Mouse (Mus musculus): Measurements from ENCODE around the gene Rnf145. TPM values are rescaled to one million over a fixed set of nuclear protein-coding genes. Genes with fewer than 3 reads are reported as not detected.
A peak's percentile ranks its signal among the peaks of the same experiment; 100 is the strongest.

Gene Rnf145
- polyA plus RNA-seq (2016; fragmentation: Nextera tagmentation; extraction: Ambion mirVana), result 108 and 120 TPM in 2 replicates

DNA sequence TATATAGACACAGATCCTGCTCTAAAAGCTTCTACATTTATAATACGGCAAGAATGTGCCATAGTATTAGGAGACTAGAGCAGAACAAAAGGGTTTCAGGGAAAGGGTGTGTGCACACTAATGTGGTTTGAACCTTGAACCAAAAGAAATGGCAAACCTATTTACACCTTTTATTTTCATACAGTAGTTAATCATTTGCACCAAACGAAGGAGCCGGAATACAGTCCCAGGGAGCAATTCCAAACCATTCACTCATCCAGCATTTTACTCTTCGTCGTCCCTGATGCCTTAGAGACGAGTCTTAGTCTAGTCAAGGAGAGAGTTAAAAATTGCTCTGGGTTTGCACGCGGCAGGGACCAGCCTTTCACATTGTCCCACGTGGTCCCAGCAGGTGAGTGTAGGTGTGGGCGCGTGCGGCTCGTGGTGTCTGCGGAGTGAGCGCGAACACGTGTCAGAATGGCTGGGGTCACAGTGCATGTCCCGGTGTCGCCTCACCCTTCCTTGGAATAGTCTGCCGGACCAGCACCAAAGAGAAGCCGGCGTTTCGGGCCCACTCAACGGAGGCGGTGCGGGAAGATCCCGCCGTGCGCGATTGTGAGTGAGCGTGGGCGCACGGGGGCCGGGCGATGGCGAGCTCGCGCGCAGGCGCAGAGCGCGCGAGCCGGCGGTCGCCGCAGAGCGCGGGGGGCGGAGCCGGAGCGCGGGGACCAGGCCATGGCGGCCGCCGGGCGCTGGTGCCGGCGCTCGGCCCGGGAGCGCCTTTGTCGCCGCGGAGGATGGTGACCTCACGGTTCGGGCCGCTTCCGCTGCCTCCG is at the start of gene Rnf145:
Rnf145 (plus strand) TSS at position 684 of the 815 bp plus-strand sequence.
- Histone ChIP-seq H3K9me3 (replicated peaks) (no peaks in the 10 kb centered on the region), H3K27ac (replicated peaks) (peak within 1 kb of the TSS; percentile 100), H3K36me3 (no peaks in the 10 kb centered on the region), H3K4me1 (peaks cover 46% of the 10 kb centered on the region), H3K4me3 (peak within 1 kb of the TSS; percentile 98), H3K27me3 (ENCODE audit: low read depth, poor library complexity, severe bottlenecking) (no peaks in the 10 kb centered on the region)
- under 1% methylated on average over 70 of the region's 70 CpGs for WGBS
- peak; percentile 71 for DNase-seq (ENCODE audit: low spot score)

DNA sequence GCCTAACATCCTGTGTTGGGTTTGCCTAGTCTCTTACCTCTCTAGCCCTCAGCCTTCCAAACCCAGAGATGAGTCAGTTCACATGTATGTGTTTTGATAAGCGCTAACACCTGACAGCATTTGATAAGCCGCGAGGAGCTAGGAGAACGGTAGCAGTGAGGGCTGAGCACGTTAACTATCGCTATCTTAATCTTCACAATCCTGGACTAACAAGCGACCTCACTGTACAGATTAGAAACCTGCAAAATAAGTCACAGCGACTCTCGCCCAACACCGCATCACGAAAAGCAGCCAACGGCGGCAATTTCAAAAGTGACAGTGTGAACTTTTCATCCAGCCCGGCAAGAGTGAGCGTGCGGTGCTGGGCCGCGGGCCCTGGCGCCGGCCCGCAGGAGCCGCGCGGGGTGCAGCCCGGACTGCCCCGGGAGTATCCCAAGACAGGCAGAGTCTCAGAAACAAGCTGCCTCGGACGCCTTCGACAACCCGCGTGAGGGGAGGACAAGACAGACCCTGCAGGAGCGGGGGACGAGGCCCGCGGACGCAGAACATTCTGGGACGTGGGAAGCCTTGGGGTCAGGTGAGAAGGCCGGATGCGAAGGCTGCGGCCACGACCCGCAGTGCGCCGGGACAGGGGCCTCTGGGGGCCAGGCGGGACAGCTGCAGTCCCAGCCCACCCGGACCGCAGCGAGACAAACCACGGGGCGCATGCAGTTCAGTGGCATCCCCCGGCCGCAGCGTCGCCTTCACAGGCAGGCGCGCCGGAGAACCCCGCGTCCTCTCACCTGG is 48.9 kb upstream of the Rnf145 start:
- no peaks in the 10 kb centered on the region for H3K9me3 ChIP-seq (replicated peaks)
- H3K4me3 ChIP-seq, result peak overlapping the region; percentile 98
- H3K4me1 ChIP-seq, result peaks cover 21% of the 10 kb centered on the region
- no peaks in the 10 kb centered on the region for H3K27me3 ChIP-seq (ENCODE audit: low read depth, poor library complexity, severe bottlenecking)
- peak overlapping the region; percentile 92 for H3K27ac ChIP-seq (replicated peaks)
- DNase-seq (ENCODE audit: low spot score), result no peak
- WGBS, result 1% methylated on average over 59 of the region's 59 CpGs
- H3K36me3 ChIP-seq, result peaks cover 13% of the 10 kb centered on the region

DNA sequence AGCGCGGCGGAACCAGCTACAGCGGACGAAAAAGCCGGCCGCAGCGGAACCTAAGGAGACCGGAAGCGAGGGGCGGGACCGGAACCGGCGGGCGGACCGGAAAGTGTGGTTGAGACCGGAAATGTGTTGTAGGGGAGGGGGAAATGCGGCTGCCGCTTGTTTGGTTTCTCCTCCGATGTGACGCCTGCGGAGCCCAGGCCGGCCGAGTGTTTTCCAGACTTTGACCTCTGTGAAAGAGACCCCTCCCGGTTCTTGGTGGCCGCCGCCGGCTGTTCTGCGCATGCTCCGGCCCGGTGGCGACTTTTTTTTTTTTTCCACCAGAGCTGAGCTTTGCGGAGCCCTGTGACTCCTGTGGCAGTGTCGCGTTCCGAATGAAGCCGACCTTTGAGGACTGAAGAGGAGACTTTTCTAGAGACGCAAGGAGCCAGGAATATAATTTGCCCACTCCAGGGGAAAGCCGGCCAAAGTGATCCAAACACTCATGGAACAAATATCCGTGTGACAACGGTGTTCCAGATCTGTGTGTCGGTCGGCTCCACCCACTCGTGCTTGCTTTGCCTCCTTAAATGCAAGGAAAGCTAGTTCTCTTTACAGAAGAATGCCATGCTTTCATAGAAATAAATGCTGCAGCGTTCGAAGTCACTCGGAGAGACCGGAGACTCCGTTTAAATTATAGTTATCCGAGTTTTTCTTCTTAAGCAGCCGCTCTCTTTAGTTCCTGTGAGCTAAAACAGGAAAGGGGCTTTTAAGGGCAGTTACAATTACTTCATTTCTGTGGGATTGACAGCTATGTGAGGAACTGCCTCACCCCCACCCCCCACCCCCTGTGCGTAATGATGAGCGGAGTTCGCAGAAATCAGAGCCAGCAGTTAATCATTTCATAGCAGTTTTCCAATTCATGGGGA is 48.1 kb upstream of the Rnf145 start, which contains the start of gene Ublcp1:
Ublcp1 (minus strand) TSS at position 67 of the 905 bp plus-strand sequence.
- DNase-seq (ENCODE audit: low spot score), result peak; percentile 93
- Histone ChIP-seq H3K4me3 (peak within 1 kb of the TSS; percentile 98), H3K9me3 (replicated peaks) (no peaks in the 10 kb centered on the region), H3K27ac (replicated peaks) (peak within 1 kb of the TSS; percentile 92), H3K4me1 (peaks cover 21% of the 10 kb centered on the region), H3K27me3 (ENCODE audit: low read depth, poor library complexity, severe bottlenecking) (no peaks in the 10 kb centered on the region), H3K36me3 (peaks cover 5% of the 10 kb centered on the region; the same call in 1 of the 2 replicates)
- WGBS, result under 1% methylated on average over 54 of the region's 54 CpGs

DNA sequence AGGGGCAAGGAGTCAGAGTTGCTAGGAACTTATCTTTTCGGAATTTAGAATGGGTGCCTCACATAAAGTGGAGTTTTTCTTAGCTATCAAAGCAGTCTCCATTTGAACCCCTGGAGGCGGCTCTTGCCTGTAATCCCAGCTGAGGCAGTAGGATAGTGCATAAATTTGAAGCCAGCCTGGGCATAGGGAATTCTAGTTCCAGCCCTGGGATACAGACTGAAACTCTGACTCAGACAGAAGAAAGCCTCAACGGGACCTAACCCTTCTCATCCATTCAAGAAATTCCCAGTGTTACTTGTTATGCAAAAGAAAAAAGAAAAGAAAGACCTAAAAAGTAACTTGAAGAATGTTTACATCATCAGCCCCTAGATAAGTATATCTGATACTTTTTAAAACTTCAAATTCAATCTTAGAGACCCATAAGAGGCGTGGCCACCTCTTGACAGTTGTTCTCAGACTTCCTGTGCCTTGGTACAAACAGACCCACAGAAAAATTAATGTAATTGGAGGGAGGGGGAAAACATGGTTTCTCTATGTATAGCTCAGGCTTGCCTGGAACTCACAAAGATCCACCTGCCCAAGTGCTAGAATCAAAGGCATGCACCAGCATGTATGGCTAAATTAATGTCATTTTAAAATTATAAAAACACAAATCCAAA is 47.3 kb upstream of the Rnf145 start:
- H3K4me1 ChIP-seq, result peaks cover 21% of the 10 kb centered on the region
- H3K27me3 ChIP-seq (ENCODE audit: low read depth, poor library complexity, severe bottlenecking), result no peaks in the 10 kb centered on the region
- peak overlapping the region; percentile 98 for H3K4me3 ChIP-seq
- H3K27ac ChIP-seq (replicated peaks), result peak overlapping the region; percentile 92
- no peaks in the 10 kb centered on the region for H3K36me3 ChIP-seq
- no peaks in the 10 kb centered on the region for H3K9me3 ChIP-seq (replicated peaks)
- no peak for DNase-seq (ENCODE audit: low spot score)
- WGBS, result 25% methylated on average over 4 of the region's 4 CpGs

DNA sequence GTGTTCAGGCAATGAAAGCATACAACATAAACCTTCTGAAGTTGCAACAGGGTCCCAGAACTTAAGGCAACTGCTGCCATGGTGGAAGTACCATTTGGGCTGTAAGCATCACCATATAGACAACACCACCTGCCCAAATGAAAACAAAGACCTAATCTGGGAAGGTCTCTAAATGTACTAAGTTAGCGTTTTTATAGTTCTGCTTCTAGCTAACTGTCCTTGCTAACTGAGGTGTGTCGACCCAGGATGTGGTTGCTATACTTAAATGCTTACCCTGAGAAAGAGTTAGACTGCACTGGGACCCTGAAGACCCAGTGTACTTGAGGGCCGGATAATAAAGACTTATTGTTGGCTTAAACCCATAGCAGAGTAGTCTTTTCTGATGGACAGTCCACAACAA is 43.3 kb upstream of the Rnf145 start:
- peaks cover 11% of the 10 kb centered on the region for H3K4me1 ChIP-seq
- 76% methylated on average over 3 of the region's 3 CpGs for WGBS
- H3K9me3 ChIP-seq (replicated peaks), result no peaks in the 10 kb centered on the region
- no peaks in the 10 kb centered on the region for H3K36me3 ChIP-seq
- no peak overlapping the region for H3K27ac ChIP-seq (replicated peaks)
- no peak for DNase-seq (ENCODE audit: low spot score)
- no peak overlapping the region for H3K4me3 ChIP-seq
- no peaks in the 10 kb centered on the region for H3K27me3 ChIP-seq (ENCODE audit: low read depth, poor library complexity, severe bottlenecking)

DNA sequence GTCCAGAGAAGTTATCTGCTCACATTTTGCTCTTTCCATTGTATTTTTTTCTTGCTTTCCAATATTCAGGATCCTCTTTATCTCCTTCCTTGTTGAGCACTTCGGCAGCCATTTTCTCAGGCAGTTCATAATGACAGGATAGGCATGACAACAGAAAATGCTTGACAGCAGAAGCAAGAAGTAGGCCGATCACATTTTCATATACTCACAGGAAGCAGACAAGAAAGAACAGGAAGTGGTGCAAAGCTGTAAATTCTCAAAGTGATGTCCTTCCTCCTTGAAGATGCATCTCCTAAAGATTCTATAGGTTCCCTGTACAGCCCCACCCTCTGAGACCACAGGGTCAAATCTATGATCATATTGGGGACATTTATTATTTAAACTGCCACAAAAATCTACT is 42.3 kb upstream of the Rnf145 start:
- 90% methylated on average over 2 of the region's 2 CpGs for WGBS
- Histone ChIP-seq H3K4me1 (peaks cover 6% of the 10 kb centered on the region), H3K4me3 (no peak overlapping the region), H3K27me3 (ENCODE audit: low read depth, poor library complexity, severe bottlenecking) (no peaks in the 10 kb centered on the region), H3K9me3 (replicated peaks) (no peaks in the 10 kb centered on the region), H3K27ac (replicated peaks) (no peak overlapping the region), H3K36me3 (no peaks in the 10 kb centered on the region)
- no peak for DNase-seq (ENCODE audit: low spot score)

DNA sequence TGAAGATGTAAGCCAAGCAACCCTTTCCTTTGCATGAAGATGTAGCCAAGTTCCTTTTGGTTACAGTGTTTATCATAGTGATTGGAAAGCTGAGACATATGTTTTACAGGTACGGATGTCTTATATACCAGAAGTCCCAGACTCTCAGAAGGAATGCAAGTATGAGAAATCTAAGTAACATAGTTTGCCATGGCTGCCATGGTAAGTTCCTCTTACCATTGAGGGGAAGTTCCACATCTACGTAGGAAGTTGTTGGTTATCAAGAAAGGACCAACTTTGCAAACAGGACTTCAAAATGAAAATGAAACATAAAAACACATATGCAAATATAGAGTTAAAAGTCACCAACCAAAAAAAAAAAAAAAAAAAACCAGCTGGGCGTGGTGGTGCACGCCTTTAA is 40.4 kb upstream of the Rnf145 start:
- Histone ChIP-seq H3K4me1 (no peaks in the 10 kb centered on the region), H3K27ac (replicated peaks) (no peak overlapping the region), H3K36me3 (no peaks in the 10 kb centered on the region), H3K27me3 (ENCODE audit: low read depth, poor library complexity, severe bottlenecking) (no peaks in the 10 kb centered on the region), H3K9me3 (replicated peaks) (no peaks in the 10 kb centered on the region), H3K4me3 (no peak overlapping the region)
- WGBS, result 90% methylated on average over 4 of the region's 4 CpGs
- DNase-seq (ENCODE audit: low spot score), result no peak

DNA sequence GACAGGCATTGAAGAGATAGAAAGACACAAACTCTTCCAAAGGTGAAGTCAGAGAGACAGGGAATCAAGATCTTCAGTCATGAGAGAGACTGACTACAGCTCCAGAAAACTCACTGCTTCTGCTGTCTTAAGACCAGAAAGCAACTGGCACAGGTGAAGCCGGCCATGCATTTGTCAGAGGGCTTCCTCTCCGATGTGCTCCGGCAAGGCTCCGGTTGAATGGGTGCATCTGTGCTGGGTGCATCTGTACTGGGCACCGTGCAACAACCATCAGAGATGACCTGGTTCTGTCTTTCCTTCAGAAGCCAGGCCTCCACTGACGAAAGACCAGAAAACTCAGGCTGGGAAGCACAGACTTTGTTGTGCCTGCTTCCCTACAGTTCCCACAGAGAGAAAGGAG is 38.5 kb upstream of the Rnf145 start:
- 87% methylated on average over 6 of the region's 6 CpGs for WGBS
- no peak overlapping the region for H3K27ac ChIP-seq (replicated peaks)
- no peaks in the 10 kb centered on the region for H3K9me3 ChIP-seq (replicated peaks)
- H3K36me3 ChIP-seq, result no peaks in the 10 kb centered on the region
- H3K4me3 ChIP-seq, result no peak overlapping the region
- H3K27me3 ChIP-seq (ENCODE audit: low read depth, poor library complexity, severe bottlenecking), result no peaks in the 10 kb centered on the region
- DNase-seq (ENCODE audit: low spot score), result no peak
- no peaks in the 10 kb centered on the region for H3K4me1 ChIP-seq

DNA sequence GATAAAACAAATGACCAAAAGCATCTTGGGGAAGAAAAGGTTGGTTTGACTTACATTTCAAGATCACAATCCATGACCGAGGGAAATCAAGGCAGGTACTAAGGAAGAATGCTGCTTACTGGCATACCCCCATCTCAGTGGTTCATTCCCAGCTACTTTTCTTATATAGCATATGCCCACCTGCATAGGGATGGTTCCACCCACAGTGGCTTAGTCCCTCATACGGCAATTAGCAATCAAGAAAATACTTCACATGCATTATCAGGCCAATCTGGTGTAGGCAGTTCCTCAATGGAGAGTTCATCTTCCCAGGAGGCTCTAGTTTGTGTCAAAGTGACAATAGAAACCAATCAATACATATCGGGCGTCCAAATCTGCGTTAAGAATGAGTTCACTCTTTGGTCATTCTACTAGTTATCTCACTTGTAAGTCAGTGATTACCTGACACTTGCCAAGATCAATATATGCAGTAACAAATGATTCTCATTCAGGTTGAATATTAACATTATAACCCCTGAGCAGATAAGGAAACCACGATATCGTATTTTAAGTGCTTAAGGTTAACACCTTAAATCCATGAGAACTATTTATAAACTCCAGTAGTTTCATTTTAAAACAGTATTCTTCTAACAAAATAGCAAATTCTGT is 33.6 kb upstream of the Rnf145 start:
- H3K4me3 ChIP-seq, result no peak overlapping the region
- no peak for DNase-seq (ENCODE audit: low spot score)
- H3K4me1 ChIP-seq, result no peaks in the 10 kb centered on the region
- H3K9me3 ChIP-seq (replicated peaks), result no peaks in the 10 kb centered on the region
- H3K27me3 ChIP-seq (ENCODE audit: low read depth, poor library complexity, severe bottlenecking), result no peaks in the 10 kb centered on the region
- H3K36me3 ChIP-seq, result no peaks in the 10 kb centered on the region
- WGBS, result 93% methylated on average over 7 of the region's 7 CpGs
- H3K27ac ChIP-seq (replicated peaks), result no peak overlapping the region

DNA sequence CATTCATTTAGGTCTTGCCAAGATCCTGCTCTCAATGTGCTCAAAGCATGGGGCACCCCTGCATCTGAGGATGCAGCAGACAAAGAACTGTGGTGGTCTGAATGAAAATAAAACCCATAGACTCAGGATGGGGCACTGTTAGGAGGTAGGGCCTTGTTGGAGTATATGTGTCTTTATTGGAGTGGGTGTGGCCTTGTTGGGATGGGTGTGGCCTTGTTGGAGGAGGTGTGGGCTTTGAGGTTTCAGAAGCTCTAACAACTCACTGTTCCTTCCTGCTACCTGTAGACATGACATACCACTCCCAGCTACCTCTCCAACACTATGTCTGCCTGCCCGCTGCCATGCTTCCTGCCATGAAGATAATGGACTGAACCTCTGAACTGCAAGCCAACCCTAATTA is 29.6 kb upstream of the Rnf145 start:
- Histone ChIP-seq H3K27ac (replicated peaks) (no peak overlapping the region), H3K27me3 (ENCODE audit: low read depth, poor library complexity, severe bottlenecking) (no peaks in the 10 kb centered on the region), H3K9me3 (replicated peaks) (no peaks in the 10 kb centered on the region), H3K36me3 (no peaks in the 10 kb centered on the region), H3K4me3 (no peak overlapping the region), H3K4me1 (no peaks in the 10 kb centered on the region)
- 89% methylated on average over 1 of the region's 1 CpGs for WGBS
- no peak for DNase-seq (ENCODE audit: low spot score)

DNA sequence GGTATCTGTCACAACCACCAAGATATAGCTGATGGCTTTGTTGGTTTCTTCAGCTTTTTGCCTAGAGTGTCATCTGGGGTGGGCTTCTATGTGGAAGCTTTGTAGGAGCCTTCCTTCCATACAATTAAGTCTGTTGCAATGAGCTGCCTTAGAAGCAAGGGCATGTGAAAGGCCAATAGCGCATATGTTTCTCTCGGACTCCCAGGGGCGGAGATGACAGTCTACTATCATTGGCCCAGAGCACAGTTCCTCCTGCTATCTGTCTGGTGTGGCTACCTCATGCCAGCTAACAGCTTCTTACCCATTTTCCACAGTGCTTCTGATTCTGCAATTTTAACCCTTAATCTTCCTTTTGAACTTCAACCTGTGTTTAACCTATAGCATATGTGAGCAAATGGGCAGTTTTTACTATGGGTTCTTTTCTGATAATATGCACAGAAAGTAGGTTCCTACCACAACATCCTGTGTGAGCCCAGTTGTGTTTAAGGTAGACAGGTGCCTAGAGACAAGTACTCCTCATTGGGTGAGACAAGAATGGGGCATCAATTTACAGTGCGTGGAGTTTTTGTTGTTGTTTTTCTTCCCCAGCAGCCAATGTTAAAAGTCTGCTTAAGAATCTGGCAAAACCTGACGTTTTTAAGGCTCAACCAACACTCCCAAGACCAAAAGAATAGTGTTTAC is 24.0 kb upstream of the Rnf145 start:
- Histone ChIP-seq H3K27me3 (ENCODE audit: low read depth, poor library complexity, severe bottlenecking) (no peaks in the 10 kb centered on the region), H3K9me3 (replicated peaks) (no peaks in the 10 kb centered on the region), H3K4me1 (peaks cover 7% of the 10 kb centered on the region), H3K27ac (replicated peaks) (no peak overlapping the region), H3K4me3 (no peak overlapping the region), H3K36me3 (no peaks in the 10 kb centered on the region)
- no peak for DNase-seq (ENCODE audit: low spot score)
- WGBS, result 86% methylated on average over 5 of the region's 5 CpGs
